Mouse (Mus musculus) CH12.LX (cell line): ENCODE data around the gene Syne1. TPM values are rescaled to one million over a fixed set of nuclear protein-coding genes. Genes with fewer than 3 reads are reported as not detected.

ENCODE experiments used
- DNase-seq: peaks from one replicate; pipeline ENCODE4 v3.0.0-alpha.2; 2013; ENCODE audit errors: extremely low read depth
- H3K27ac ChIP-seq: 2 replicates; pipeline ENCODE4 v1.5.1; 2012; ENCODE audit warnings: low read depth, mild to moderate bottlenecking, control low read depth, moderate library complexity; ENCODE audit not compliant: insufficient read depth
- H3K27me3 ChIP-seq: replicated peaks from 2 replicates; pipeline ENCODE3; 2012; ENCODE audit warnings: inconsistent platforms
- H3K36me3 ChIP-seq, 2 experiments: replicated peaks in 1 of 2; 2 replicates each; pipeline versions ENCODE3 to v1.6.1; 2012; ENCODE audit warnings: inconsistent platforms in 1 of 2, low read length in 1 of 2, mild to moderate bottlenecking in 1 of 2, mixed read lengths in 1 of 2, moderate library complexity in 1 of 2; ENCODE audit not compliant: control insufficient read depth in 1 of 2, insufficient read depth in 1 of 2
- H3K4me1 ChIP-seq, 2 experiments: 2 replicates each; pipeline ENCODE4 v1.6.1; 2012; ENCODE audit warnings: inconsistent platforms in 1 of 2, moderate library complexity in 1 of 2; ENCODE audit not compliant: insufficient read depth in 2 of 2, control insufficient read depth in 1 of 2
- H3K4me2 ChIP-seq: 2 replicates; pipeline ENCODE4 v1.6.1; 2012; ENCODE audit warnings: low read depth, mild to moderate bottlenecking, control low read depth; ENCODE audit not compliant: poor library complexity, insufficient read depth, severe bottlenecking
- H3K4me3 ChIP-seq, 3 experiments: fragments of 150-350 bp in 1 of 3; sonication (generic) in 1 of 3; replicated peaks in 1 of 3; 2 replicates each; pipeline versions ENCODE3 to v1.5.1; 2011 to 2012; ENCODE audit warnings: low read depth in 2 of 3, low read length in 2 of 3, mild to moderate bottlenecking in 2 of 3, moderate library complexity in 2 of 3, control low read depth in 1 of 3, improper control_type of control experiment in 1 of 3, inconsistent platforms in 1 of 3, mixed read lengths in 1 of 3; ENCODE audit not compliant: poor library complexity in 1 of 3
- H3K79me2 ChIP-seq: replicated peaks from 2 replicates; pipeline ENCODE4 v1.6.1; 2012; ENCODE audit warnings: mild to moderate bottlenecking, moderate library complexity; ENCODE audit not compliant: control insufficient read depth, poor library complexity, insufficient read depth, severe bottlenecking; ENCODE audit errors: extremely low read depth
- H3K9ac ChIP-seq: 2 replicates; pipeline ENCODE4 v1.6.1; 2012; ENCODE audit warnings: low read depth, mild to moderate bottlenecking, control low read depth, moderate library complexity; ENCODE audit not compliant: insufficient read depth
- H3K9me3 ChIP-seq: replicated peaks from 2 replicates; pipeline ENCODE3; 2012; ENCODE audit warnings: low read length, inconsistent platforms, mixed read lengths
- CHD2 ChIP-seq: IDR thresholded peaks from 2 replicates; pipeline ENCODE4 v1.6.1; 2011; ENCODE audit warnings: low read length, improper control_type of control experiment
- ETS1 ChIP-seq: conservative IDR thresholded peaks from 2 replicates; pipeline ENCODE4 v1.6.1; 2012; ENCODE audit warnings: low read depth, mild to moderate bottlenecking, inconsistent platforms, low read length, improper control_type of control experiment, moderate library complexity
- GABPA ChIP-seq: IDR thresholded peaks from 2 replicates; pipeline ENCODE4 v1.6.1; 2012; ENCODE audit warnings: low read depth, low read length, improper control_type of control experiment, inconsistent platforms; ENCODE audit not compliant: insufficient replicate concordance
- KAT2A ChIP-seq: IDR thresholded peaks from 2 replicates; pipeline ENCODE4 v1.6.1; 2012; ENCODE audit warnings: low read length, improper control_type of control experiment, inconsistent platforms; ENCODE audit not compliant: insufficient replicate concordance
- NELFE ChIP-seq: IDR thresholded peaks from 2 replicates; pipeline ENCODE4 v1.6.1; 2011; ENCODE audit warnings: low read depth, low read length, improper control_type of control experiment
- PAX5 ChIP-seq: IDR thresholded peaks from 2 replicates; pipeline ENCODE4 v1.6.1; 2012; ENCODE audit warnings: low read length, inconsistent platforms, mixed read lengths
- POLR2A ChIP-seq: IDR thresholded peaks from 2 replicates; pipeline ENCODE4 v1.6.1; 2011; ENCODE audit warnings: low read depth, mild to moderate bottlenecking, improper control_type of control experiment, low read length
- POLR2AphosphoS2 ChIP-seq: IDR thresholded peaks from 2 replicates; pipeline ENCODE4 v1.6.1; 2011; ENCODE audit warnings: low read depth, low read length, improper control_type of control experiment
- SMC3 ChIP-seq: IDR thresholded peaks from 2 replicates; pipeline ENCODE4 v1.6.1; 2011; ENCODE audit warnings: low read depth, low read length, improper control_type of control experiment
- TCF12 ChIP-seq: IDR thresholded peaks from 2 replicates; pipeline ENCODE4 v1.6.1; 2014; ENCODE audit warnings: low read depth, mild to moderate bottlenecking, inconsistent platforms, low read length, improper control_type of control experiment
- USF1 ChIP-seq: IDR thresholded peaks from 2 replicates; pipeline ENCODE4 v1.6.1; 2014; ENCODE audit warnings: low read depth, mild to moderate bottlenecking, inconsistent platforms, low read length, improper control_type of control experiment
- ZMIZ1 ChIP-seq: IDR thresholded peaks from 2 replicates; pipeline ENCODE4 v1.6.1; 2012; ENCODE audit warnings: low read depth, mild to moderate bottlenecking, inconsistent platforms, low read length, improper control_type of control experiment
- ZNF384 ChIP-seq: IDR thresholded peaks from 2 replicates; pipeline ENCODE4 v1.6.1; 2012; ENCODE audit warnings: low read depth, low read length, improper control_type of control experiment, inconsistent platforms
- dilution Hi-C: fragments of 300-500 bp; cut with MboI; formaldehyde crosslinking; loops from 2 replicates; pipeline ENCODE4 v1.14.3; 2020; ENCODE audit warnings: low sequenced_read_pairs; ENCODE audit not compliant: extremely low pct_unique_long_range_greater_than_20kb, extremely low pct_ligation_motif_present
- in situ Hi-C: fragments of 300-500 bp; cut with MboI; formaldehyde crosslinking; loops from 3 replicates; pipeline ENCODE4 v1.14.3; 2019; ENCODE audit warnings: low sequenced_read_pairs, low pct_ligation_motif_present, low pct_unique_long_range_greater_than_20kb, mixed read lengths
- polyA plus RNA-seq: library from polyadenylated mRNA; unstranded; fragments of >175 nt; gene quantifications from 2 replicates; pipeline ENCODE4 v1.2.1, GENCODE M21; 2012; ENCODE audit warnings: low read depth; ENCODE audit not compliant: insufficient read length
- total RNA-seq, 2 experiments: library from RNA; depleted of rRNA; stranded (reverse); fragments of 300-350 nt in 1 of 2; fragments of >200 nt in 1 of 2; gene quantifications; 2 replicates each; pipeline ENCODE4 v1.2.3; 2012 to 2014

Gene Syne1
- total and polyA plus RNA-seq, 3 experiments = 3.1 to 7.6 (median 3.6) TPM

GRCm38 (mm10) chr10:5239680-5240079 is 311.6 kb downstream of the Syne1 start:
- Histone ChIP-seq H3K9ac (no peak overlapping the region), H3K36me3 (no peaks in the 10 kb centered on the region), H3K27me3 (no peaks in the 10 kb centered on the region), H3K79me2 (no peaks in the 10 kb centered on the region), H3K9me3 (no peaks in the 10 kb centered on the region), H3K4me2 (no peak overlapping the region), H3K4me1 (no peaks in the 10 kb centered on the region), H3K4me3 (no peak overlapping the region), H3K27ac (no peak overlapping the region)
- DNase-seq = no peak
- dilution Hi-C loops = no loop called here
- TF ChIP-seq SMC3 (no peak), GABPA (no peak), ZNF384 (no peak), PAX5 (no peak), CHD2 (no peak)
- in situ Hi-C loops = no loop called here

GRCm38 (mm10) chr10:5236926-5237325 is 314.4 kb downstream of the Syne1 start:
- H3K27me3 ChIP-seq = no peaks in the 10 kb centered on the region
- TF ChIP-seq NELFE = no peak
- TF ChIP-seq ZMIZ1 = no peak
- TF ChIP-seq KAT2A = no peak
- no peak for TF ChIP-seq USF1
- no peak for TF ChIP-seq CHD2
- TF ChIP-seq POLR2A = no peak
- no peak for TF ChIP-seq ETS1
- TF ChIP-seq TCF12 = no peak
- TF ChIP-seq, all 38 proteins: peak for 0
- DNase-seq = no peak
- H3K4me1 ChIP-seq = no peaks in the 10 kb centered on the region
- H3K27ac ChIP-seq = no peak overlapping the region
- H3K79me2 ChIP-seq = no peaks in the 10 kb centered on the region
- no peak overlapping the region for H3K4me3 ChIP-seq
- no peak overlapping the region for H3K9ac ChIP-seq
- no peaks in the 10 kb centered on the region for H3K36me3 ChIP-seq
- no peak overlapping the region for H3K4me2 ChIP-seq
- in situ Hi-C loops = no loop called here
- dilution Hi-C loops = no loop called here
- no peaks in the 10 kb centered on the region for H3K9me3 ChIP-seq

GRCm38 (mm10) chr10:5236171-5236570 is 315.1 kb downstream of the Syne1 start:
- Histone ChIP-seq H3K4me3 (no peak overlapping the region), H3K36me3 (no peaks in the 10 kb centered on the region), H3K9ac (no peak overlapping the region), H3K4me2 (no peak overlapping the region), H3K79me2 (no peaks in the 10 kb centered on the region), H3K27me3 (no peaks in the 10 kb centered on the region), H3K4me1 (no peaks in the 10 kb centered on the region), H3K9me3 (no peaks in the 10 kb centered on the region), H3K27ac (no peak overlapping the region)
- dilution Hi-C loops (no loop called here), in situ Hi-C loops (no loop called here)
- TF ChIP-seq POLR2AphosphoS2 = no peak
- no peak for DNase-seq
